Mouse (Mus musculus) embryonic facial prominence, embryonic 14.5 days (tissue): ENCODE measurements around the gene Ednra. TPM values are rescaled to one million over a fixed set of nuclear protein-coding genes. Genes with fewer than 3 reads are reported as not detected.

ENCODE experiments used
- ATAC-seq: fragments of 200-750 bp; cut with Nextera tagmentation; 2 replicates; pipeline ENCODE4 v1.8.0; 2017; ENCODE audit warnings: low read depth, moderate number of reproducible peaks, moderate TSS enrichment
- DNase-seq: peaks from one replicate; pipeline ENCODE4 v3.0.0-alpha.2; 2015; ENCODE audit warnings: low spot score
- H3K27ac ChIP-seq: fragments of 300-500 bp; sonication (generic); replicated peaks from 2 replicates; pipeline ENCODE4 v1.5.1; 2014; ENCODE audit warnings: low read depth, mild to moderate bottlenecking, low read length, moderate library complexity
- H3K27me3 ChIP-seq: fragments of 300-500 bp; sonication (generic); replicated peaks from 2 replicates; pipeline ENCODE4 v1.6.1; 2014; ENCODE audit warnings: low read length; ENCODE audit not compliant: control insufficient read depth, insufficient read depth
- H3K36me3 ChIP-seq: fragments of 300-500 bp; sonication (generic); 2 replicates; pipeline ENCODE4 v1.6.1; 2014; ENCODE audit warnings: low read length, mixed read lengths; ENCODE audit not compliant: control insufficient read depth, insufficient read depth
- H3K4me1 ChIP-seq: fragments of 300-500 bp; sonication (generic); 2 replicates; pipeline ENCODE4 v1.6.1; 2014; ENCODE audit warnings: antibody characterized with exemption, low read length; ENCODE audit not compliant: control insufficient read depth, insufficient read depth
- H3K4me2 ChIP-seq: fragments of 300-500 bp; sonication (generic); 2 replicates; pipeline ENCODE4 v1.6.1; 2014; ENCODE audit warnings: low read depth, mild to moderate bottlenecking, low read length, moderate library complexity, mixed read lengths
- H3K4me3 ChIP-seq: fragments of 300-500 bp; sonication (generic); 2 replicates; pipeline ENCODE4 v1.5.1; 2014; ENCODE audit warnings: low read depth, mild to moderate bottlenecking, low read length
- H3K9ac ChIP-seq: fragments of 300-500 bp; sonication (generic); 2 replicates; pipeline ENCODE4 v1.6.1; 2014; ENCODE audit warnings: low read depth, mild to moderate bottlenecking, low read length, moderate library complexity, mixed read lengths
- H3K9me3 ChIP-seq: fragments of 300-500 bp; sonication (generic); 2 replicates; pipeline ENCODE4 v1.6.1; 2016; ENCODE audit warnings: low read length; ENCODE audit not compliant: control insufficient read depth
- WGBS: fragments of 180-500 bp; shearing (Covaris S2); extraction: QIAGEN DNeasy Blood & Tissue Kit; methylation state at CpG from one replicate; pipeline ENCODE4 v1.1.7; 2014; 5-methylcytosine and 5-hydroxymethylcytosine counted together
- polyA plus RNA-seq: library from polyadenylated mRNA; unstranded; fragments of >200 nt; fragmentation: Nextera tagmentation; extraction: Ambion mirVana; gene quantifications from 2 replicates; pipeline ENCODE4 v1.2.1, GENCODE M21; 2014

The Ednra gene
- polyA plus RNA-seq, 1 experiment from 2014 or later = 28.7 TPM

- no peaks in the 10 kb centered on the region for H3K4me1 ChIP-seq
- ATAC-seq (no peak), DNase-seq (no peak)
- WGBS = 31% methylated on average over 1 of the region's 1 CpGs
- no peaks in the 10 kb centered on the region for H3K36me3 ChIP-seq
- no peak overlapping the region for H3K4me2 ChIP-seq
- H3K4me3 ChIP-seq = no peak overlapping the region
- no peaks in the 10 kb centered on the region for H3K9me3 ChIP-seq
- no peak overlapping the region for H3K27ac ChIP-seq
- no peak overlapping the region for H3K9ac ChIP-seq
- H3K27me3 ChIP-seq = no peaks in the 10 kb centered on the region
Observed at GRCm38 (mm10) chr8:77650646-77651190, 73.5 kb downstream of the Ednra start.

- 76% methylated on average over 5 of the region's 5 CpGs for WGBS
- no peak for DNase-seq
- no peaks in the 10 kb centered on the region for H3K9me3 ChIP-seq
- H3K27ac ChIP-seq = no peak overlapping the region
- no peak overlapping the region for H3K9ac ChIP-seq
- no peaks in the 10 kb centered on the region for H3K4me1 ChIP-seq
- no peak for ATAC-seq
- no peaks in the 10 kb centered on the region for H3K27me3 ChIP-seq
- H3K4me2 ChIP-seq = no peak overlapping the region
- no peaks in the 10 kb centered on the region for H3K36me3 ChIP-seq
- H3K4me3 ChIP-seq = no peak overlapping the region
Observed at GRCm38 (mm10) chr8:77640093-77640839, 84.0 kb downstream of the Ednra start.

- Histone ChIP-seq H3K27ac (no peak overlapping the region), H3K4me1 (peaks cover 9% of the 10 kb centered on the region; the same call in 1 of the 2 replicates), H3K27me3 (no peaks in the 10 kb centered on the region), H3K4me2 (no peak overlapping the region), H3K4me3 (no peak overlapping the region), H3K9me3 (no peaks in the 10 kb centered on the region), H3K36me3 (no peaks in the 10 kb centered on the region), H3K9ac (no peak overlapping the region)
- DNase-seq (peak; percentile 50), ATAC-seq (no peak)
- WGBS = 62% methylated on average over 3 of the region's 3 CpGs
Observed at GRCm38 (mm10) chr8:77637593-77637992, 86.7 kb downstream of the Ednra start.

- WGBS = 40% methylated on average over 5 of the region's 5 CpGs
- Histone ChIP-seq H3K9ac (no peak overlapping the region), H3K27me3 (no peaks in the 10 kb centered on the region), H3K4me3 (no peak overlapping the region), H3K4me2 (no peak overlapping the region), H3K27ac (no peak overlapping the region), H3K36me3 (no peaks in the 10 kb centered on the region), H3K9me3 (no peaks in the 10 kb centered on the region), H3K4me1 (peaks cover 13% of the 10 kb centered on the region; the same call in 1 of the 2 replicates)
- DNase-seq = peak; percentile 52
- ATAC-seq = no peak
Observed at GRCm38 (mm10) chr8:77634035-77634434, 90.2 kb downstream of the Ednra start.

- Histone ChIP-seq H3K9me3 (no peaks in the 10 kb centered on the region), H3K4me2 (no peak overlapping the region), H3K36me3 (no peaks in the 10 kb centered on the region), H3K9ac (no peak overlapping the region), H3K27me3 (no peaks in the 10 kb centered on the region), H3K4me1 (peaks cover 13% of the 10 kb centered on the region; the same call in 1 of the 2 replicates), H3K27ac (no peak overlapping the region), H3K4me3 (no peak overlapping the region)
- 55% methylated on average over 2 of the region's 2 CpGs for WGBS
- DNase-seq = peak; percentile 35
- no peak for ATAC-seq
Observed at GRCm38 (mm10) chr8:77633211-77633610, 91.1 kb downstream of the Ednra start.

- H3K9ac ChIP-seq = no peak overlapping the region
- H3K27me3 ChIP-seq = no peaks in the 10 kb centered on the region
- H3K36me3 ChIP-seq = no peaks in the 10 kb centered on the region
- H3K4me1 ChIP-seq = peaks cover 13% of the 10 kb centered on the region; the same call in 1 of the 2 replicates
- H3K4me3 ChIP-seq = no peak overlapping the region
- ATAC-seq (no peak), DNase-seq (peak; percentile 4)
- no peak overlapping the region for H3K27ac ChIP-seq
- H3K9me3 ChIP-seq = no peaks in the 10 kb centered on the region
- no peak overlapping the region for H3K4me2 ChIP-seq
- WGBS = 43% methylated on average over 3 of the region's 3 CpGs
Observed at GRCm38 (mm10) chr8:77630691-77631090, 93.6 kb downstream of the Ednra start.

GRCm38 (mm10) chr8:77629858-77630537 lies 94.3 kb downstream of the Ednra start:
- peak; percentile 91 for ATAC-seq
- WGBS = 17% methylated on average over 15 of the region's 15 CpGs
- DNase-seq = peak; percentile 92
- Histone ChIP-seq H3K4me2 (no peak overlapping the region), H3K4me3 (no peak overlapping the region), H3K36me3 (no peaks in the 10 kb centered on the region), H3K9ac (no peak overlapping the region), H3K9me3 (no peaks in the 10 kb centered on the region), H3K4me1 (peaks cover 13% of the 10 kb centered on the region; the same call in 1 of the 2 replicates), H3K27me3 (no peaks in the 10 kb centered on the region), H3K27ac (no peak overlapping the region)

- no peaks in the 10 kb centered on the region for H3K27me3 ChIP-seq
- no peak overlapping the region for H3K4me2 ChIP-seq
- no peak overlapping the region for H3K9ac ChIP-seq
- ATAC-seq (no peak), DNase-seq (no peak)
- H3K4me3 ChIP-seq = no peak overlapping the region
- no peaks in the 10 kb centered on the region for H3K4me1 ChIP-seq
- no peak overlapping the region for H3K27ac ChIP-seq
- 84% methylated on average over 7 of the region's 7 CpGs for WGBS
- H3K9me3 ChIP-seq = no peaks in the 10 kb centered on the region
- H3K36me3 ChIP-seq = no peaks in the 10 kb centered on the region
Observed at GRCm38 (mm10) chr8:77623677-77624209, 100.5 kb downstream of the Ednra start.
